Mouse (Mus musculus) urinary bladder, postnatal 14 days (tissue): ENCODE results near the gene Arid3c.
A peak's percentile ranks its signal among the peaks of the same experiment; 100 is the strongest.
"Not testable (repeated sequence)": the region's sequence is repeated elsewhere in the genome, so short reads cannot be mapped to it uniquely, and the experiment has no call there.

Experiments used
- DNase-seq: peaks from one replicate; pipeline ENCODE4 v3.0.0; 2021; ENCODE audit warnings: low spot score

The Arid3c gene

GRCm38 (mm10) chr4:41705922-41706754, 24.8 kb downstream of the Arid3c start:
- DNase-seq, result no peak

- DNase-seq, result no peak
These were observed 26.3 kb downstream of the Arid3c start for GRCm38 (mm10) chr4:41704651-41705050.

DNA sequence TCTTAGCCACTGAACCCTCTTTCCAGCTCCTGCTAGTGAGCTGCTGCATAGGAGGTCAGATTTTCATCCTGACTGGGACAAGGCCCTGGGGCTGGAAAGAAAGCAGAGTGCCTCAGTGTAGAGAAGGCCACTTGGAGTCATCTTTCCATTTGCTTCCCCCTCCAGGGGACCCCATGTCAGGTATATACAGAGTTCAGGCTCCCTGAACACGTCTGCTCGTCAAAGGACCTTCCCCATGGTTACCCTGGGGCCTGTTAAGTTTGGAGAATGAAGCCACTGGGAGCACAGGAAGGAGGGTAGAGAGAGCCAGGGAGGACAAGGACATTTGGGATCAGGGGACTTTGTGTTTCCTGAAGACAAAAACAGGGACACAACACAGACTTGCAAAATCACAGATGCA, 28.7 kb downstream of the Arid3c start:
- not testable (repeated sequence) for DNase-seq

- DNase-seq, result not testable (repeated sequence)
These were observed 30.7 kb downstream of the Arid3c start for GRCm38 (mm10) chr4:41700224-41700623.

- DNase-seq, result not testable (repeated sequence)
These were observed 31.2 kb downstream of the Arid3c start, which contains the start of gene Il11ra1 for GRCm38 (mm10) chr4:41699783-41700182. Il11ra1 (plus strand) TSS chr4:41699989.

DNA sequence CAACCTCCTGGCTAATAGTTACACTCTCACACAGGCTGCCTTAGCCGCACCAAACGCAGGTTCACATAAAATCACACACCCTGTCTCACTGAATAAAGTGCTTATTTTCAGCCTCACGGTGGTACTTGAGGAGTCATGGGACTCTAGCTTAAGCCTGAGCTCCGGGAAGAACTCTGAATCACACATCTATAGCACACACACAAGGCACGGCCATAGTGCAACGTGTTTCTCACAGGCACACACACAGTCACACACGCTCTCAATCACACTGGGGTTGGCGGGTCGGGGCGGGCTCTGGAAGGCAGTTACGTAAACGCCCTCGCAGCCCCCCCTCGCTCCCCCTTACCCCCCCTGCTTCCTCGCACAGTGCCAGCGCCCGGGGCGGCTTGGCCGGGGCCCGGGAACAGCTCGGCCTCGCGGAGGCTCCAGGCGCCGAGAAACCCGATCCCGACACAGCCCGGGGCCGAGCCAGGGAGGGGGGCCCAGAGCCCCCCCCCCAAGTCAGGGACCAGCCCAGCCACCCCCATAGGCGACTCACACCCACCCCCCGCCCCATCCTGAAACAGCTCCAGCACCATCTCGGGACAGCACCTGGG, 32.4 kb downstream of the Arid3c start:
- not testable (repeated sequence) for DNase-seq

- peak; percentile 83 for DNase-seq
These were observed 33.8 kb downstream of the Arid3c start, which contains the start of gene Cntfr for GRCm38 (mm10) chr4:41696930-41697841. Cntfr (minus strand) TSS chr4:41697089.

DNA sequence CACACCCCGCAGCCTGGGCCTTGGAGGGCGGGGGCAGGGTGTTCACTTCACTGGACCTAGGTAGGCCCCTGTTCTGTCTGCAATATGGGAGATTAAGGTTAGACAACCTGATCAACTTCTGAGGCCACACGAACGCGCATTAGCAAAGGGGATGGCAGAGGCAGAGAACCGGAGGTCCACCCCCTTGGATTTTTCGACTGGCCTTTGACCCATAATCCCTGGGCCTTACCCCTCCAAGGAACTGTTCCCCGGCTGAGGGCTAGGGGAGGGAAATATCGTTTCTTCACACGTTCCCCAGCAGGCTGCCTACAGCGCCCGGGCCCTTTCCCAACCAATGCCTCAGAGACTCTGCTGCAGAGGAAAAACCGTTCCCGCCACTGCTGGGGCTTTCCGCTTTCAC, 34.5 kb downstream of the Arid3c start:
- not testable (repeated sequence) for DNase-seq

- not testable (repeated sequence) for DNase-seq
These were observed 35.1 kb downstream of the Arid3c start for GRCm38 (mm10) chr4:41695800-41696199.

DNA sequence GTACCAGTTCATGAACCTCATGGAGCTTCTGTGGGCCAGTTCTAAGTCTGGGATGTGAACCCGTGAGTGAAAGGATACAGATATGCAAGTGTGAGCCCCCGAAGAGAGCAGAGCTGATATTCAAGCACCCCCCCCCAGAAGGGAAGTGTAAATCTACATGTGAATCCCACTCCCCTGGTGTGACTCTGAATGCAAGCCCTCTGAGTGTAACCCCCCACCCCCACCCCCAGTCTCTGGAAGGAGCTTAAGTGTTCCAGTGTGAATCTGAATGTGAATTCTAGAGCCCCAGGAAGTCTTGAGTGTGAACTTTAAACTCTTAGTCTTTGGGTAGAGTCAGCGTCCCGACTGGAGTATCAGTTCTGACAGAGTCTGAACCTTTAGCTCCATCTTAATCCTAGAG, 37.4 kb downstream of the Arid3c start:
- not testable (repeated sequence) for DNase-seq

- not testable (repeated sequence) for DNase-seq
These were observed 40.9 kb downstream of the Arid3c start for GRCm38 (mm10) chr4:41690014-41690413.

GRCm38 (mm10) chr4:41688562-41688961, 42.4 kb downstream of the Arid3c start:
- not testable (repeated sequence) for DNase-seq

- DNase-seq, result not testable (repeated sequence)
These were observed 45.0 kb downstream of the Arid3c start for GRCm38 (mm10) chr4:41685882-41686492.

DNA sequence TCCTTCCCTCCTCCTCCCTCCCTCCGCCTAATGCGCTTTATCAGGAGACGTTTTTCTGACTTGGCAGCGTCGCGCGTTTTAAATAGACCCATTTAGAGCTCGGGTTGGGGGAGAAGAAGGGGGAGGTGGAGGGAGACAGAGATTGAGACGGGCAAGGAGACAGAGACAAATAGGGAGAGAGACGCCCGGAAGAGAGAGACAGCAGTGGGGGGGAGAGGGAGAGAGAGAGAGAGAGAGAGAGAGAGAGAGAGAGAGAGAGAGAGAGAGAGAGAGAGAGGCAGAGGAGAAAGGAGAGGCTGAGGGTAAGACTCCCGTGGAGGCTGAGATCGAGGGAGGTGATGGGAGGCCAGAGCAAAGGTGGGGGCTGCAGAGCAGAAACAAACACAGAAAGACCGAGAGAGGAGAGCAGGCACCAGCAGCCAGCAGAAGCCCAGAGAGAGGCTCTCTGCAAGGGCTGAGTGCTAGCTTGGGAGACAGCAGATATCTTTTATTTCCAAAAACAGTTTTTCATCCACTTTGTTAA, 46.0 kb downstream of the Arid3c start:
- not testable (repeated sequence) for DNase-seq

GRCm38 (mm10) chr4:41684131-41684930, 46.6 kb downstream of the Arid3c start:
- DNase-seq, result not testable (repeated sequence)

DNA sequence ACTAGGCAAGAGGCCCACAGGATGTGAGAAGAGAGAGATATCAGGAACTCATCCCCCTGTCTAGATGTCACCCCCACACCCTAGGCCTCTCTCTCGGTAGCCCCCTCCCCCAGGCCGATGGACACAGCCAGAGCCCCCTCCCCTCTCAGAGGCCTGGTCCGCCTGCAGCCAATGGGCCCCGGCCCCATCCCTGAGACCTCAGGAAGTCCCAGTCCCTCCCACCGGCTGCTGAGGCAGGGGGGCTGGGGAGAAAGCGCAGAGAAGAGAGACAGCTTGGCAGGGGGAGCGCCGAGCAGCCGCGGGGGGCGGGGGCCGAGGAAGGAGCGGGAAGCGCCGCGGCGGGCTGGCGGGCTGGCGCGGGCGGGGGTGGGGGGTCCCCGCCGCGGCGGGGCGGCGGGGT, 47.6 kb downstream of the Arid3c start:
- DNase-seq, result not testable (repeated sequence)

DNA sequence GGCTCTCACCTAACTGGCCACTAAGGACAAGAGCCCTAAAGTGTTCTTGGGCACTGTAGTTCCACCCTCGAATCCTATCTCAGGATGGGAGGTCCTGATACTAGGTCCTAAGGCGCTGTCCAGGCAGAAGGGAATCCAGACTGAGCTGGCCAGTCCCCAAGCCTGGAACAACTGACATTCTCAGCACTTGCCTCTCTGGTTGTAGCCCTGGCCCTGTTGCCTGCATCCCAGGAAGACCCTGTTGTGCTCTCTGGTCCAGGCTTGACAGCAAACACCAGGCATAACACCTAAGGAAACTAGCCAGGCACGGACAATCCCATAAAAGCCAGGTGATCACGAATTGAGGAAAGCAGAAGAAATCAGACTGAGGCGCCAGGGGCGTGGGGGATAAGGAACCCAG, 48.2 kb downstream of the Arid3c start:
- DNase-seq, result no peak

DNA sequence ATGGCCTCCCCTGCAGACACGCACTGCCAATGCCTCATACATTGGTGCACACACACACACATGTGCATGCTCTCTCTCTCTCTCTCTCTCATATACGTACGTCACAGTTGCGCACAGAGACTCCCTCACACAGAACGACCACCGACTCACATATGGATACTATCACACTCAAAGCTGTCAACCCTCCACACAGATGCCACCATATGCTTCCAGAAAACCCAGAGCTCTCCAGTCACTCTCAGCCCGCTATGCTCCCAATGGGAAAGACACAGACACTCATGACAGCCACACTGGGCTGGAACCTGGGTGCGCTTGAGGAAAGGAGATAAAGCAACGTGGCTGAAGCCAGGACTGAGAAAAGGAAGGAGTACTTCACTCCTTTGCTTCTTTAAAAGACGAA, 49.0 kb downstream of the Arid3c start:
- DNase-seq, result no peak

DNA sequence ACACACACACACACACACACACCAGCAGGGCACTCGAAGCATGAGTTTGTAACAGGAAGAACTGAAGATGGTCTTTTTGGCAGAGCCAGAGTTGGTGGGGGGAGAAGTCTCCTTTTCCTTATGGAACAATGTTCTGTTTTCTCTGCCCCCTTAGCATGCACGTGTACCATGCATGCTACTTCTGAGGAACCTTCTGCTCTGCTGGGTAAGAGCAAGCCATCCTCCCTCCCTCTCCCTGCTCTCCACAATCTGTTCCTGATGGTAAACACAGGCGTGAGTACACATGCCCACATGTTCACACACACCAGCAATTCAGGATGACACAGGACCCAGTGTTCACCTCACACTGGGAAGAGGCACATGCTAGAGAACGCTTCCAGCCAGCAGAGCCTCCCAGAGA, 49.8 kb downstream of the Arid3c start:
- no peak for DNase-seq

GRCm38 (mm10) chr4:41679291-41679690, 51.7 kb downstream of the Arid3c start:
- no peak for DNase-seq

DNA sequence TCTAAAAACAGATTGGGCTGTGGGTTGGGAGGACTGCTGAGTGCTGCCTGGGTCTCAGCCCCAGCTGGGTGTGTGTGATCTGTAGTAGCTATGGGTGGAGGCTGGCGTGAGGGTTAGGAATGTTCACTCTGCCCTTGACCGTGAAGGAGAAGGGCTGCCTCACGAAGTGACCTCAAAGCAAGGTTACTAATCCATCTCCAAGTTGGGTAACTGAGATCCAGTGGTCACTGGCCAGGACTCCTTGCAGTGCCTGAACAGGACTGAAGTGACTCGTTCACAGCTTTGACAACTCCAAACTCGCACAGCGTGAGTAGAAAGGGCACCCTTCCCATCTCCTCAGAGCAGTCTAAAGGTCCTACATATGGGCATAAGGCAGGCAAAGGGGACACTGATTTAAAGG, 52.1 kb downstream of the Arid3c start:
- DNase-seq, result no peak
